Mouse (Mus musculus) forelimb bud, embryonic 11.5 days (tissue): ENCODE results near the gene Spata9.
"Not testable (repeated sequence)": the region's sequence is repeated elsewhere in the genome, so short reads cannot be mapped to it uniquely, and the experiment has no call there.

Experiments
- DNase-seq: peaks from one replicate; pipeline ENCODE4 v3.0.0-alpha.2; 2012; ENCODE audit warnings: low read depth, low spot score

The Spata9 gene

DNA sequence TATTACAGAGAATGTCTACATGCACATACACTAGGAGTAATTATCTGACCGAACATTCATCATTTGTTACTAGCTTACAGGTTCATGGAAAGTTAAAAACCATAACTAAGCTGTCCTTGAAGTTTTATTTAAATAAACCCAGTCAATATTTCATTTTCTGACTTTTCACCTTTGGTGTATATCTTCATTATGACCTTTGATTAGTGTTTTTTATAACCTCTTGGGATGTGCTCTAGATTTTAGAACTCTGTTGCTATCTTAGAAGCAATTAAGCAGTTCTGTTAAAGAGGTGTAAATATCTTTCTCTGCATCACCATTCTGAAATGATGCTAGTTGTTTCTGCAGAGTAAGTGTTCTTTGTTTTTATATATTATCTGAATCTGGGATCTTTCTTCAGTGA is at the start of gene Spata9:
Gene Spata9, plus strand, starts transcription at position 301 of the 400 bp plus-strand sequence.
- no peak for DNase-seq

DNA sequence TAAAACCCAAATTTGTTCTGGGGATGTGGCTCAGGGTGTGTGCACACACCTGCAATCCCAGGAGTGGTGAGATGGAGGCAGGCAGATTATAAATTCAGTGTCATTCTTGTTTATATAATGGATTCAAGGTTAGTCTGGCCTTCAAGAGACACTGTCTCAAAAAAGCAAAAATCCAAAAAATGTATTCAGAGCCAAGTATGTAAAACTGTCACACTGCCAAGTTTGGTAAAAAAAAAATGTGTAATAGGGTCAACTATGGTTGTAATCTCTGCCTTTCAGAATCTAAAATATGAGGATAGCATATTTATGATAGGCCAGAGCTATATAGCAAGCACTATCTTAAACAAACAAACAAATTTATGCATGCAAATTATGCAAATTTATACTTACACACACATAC is 39.0 kb upstream of the Spata9 start:
- no peak for DNase-seq

DNA sequence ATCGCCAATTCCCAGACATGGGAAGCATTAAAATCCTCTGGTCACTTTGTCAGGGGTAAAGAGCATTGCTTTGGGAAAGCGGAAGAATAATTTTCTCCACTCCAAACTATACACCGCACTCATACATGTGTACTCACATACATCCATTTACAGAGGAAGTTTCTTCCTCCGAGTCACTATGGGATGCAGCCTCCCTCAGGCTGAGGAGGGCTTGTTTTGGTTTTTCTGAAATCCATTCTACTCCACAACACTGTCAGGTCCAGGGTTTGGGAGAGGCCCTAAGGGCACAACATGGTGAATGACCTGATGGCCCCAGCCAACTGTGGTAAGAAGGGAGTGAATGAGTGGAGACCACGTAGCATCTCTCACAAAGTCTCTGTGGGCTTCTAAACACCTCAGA is 37.9 kb upstream of the Spata9 start:
- DNase-seq: not testable (repeated sequence)

DNA sequence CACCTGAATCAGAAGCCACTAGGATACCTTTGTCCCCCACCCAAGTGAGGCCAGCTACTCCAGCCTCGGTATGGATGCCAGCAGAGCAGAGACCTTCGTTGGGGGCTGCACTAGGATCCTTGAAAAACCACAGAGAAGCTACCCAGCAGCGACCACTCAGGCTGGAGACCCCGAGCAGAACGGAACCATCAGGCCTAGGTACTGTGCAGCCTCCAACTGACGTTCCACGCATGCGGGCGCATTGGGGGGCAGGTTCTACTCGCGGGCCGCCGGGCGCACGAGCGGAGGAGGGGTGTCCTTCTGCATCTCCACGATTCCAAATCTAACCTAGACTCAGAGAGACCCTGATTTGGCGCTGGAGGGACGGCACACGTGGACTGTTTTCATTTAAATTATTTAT is 36.9 kb upstream of the Spata9 start:
- no peak for DNase-seq

DNA sequence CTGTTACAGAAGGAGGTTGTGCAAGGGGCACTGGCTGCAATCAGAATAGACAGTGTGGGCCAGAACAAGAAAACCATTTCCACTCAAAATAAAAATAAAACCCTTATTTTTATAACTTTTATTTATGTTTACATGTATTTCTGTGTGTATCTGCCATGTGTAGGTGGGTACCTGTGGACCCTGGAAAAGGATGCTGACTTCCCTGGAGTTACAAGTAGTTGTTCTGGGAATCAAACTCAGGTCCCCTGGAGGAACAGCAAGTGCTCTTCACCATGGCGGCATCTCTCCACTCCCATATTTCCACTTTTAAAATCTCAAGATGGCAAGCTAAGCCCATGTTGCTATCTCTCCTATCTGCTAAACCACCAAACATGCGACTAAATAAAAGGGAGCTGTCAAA is 36.3 kb upstream of the Spata9 start:
- no peak for DNase-seq

DNA sequence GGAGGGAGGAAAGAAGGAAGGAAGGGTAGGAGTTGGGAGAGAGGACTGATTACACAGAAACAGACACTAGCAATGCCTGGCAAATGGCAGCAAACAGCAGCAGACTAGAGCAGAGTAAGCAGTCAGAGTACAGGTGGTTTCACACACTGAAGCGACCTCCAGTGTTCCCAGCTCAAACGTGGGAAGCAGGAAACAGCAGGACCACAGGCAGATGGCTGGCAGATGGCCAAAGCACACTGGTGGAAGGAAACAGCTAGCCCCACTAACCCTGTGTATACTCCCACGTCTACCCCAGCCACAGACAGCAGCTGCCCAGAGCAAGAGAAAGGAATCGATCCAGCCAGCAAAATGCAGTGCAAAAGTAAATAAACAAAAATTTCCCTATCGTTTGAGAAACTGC is 35.9 kb upstream of the Spata9 start:
- peak; percentile 42 for DNase-seq

DNA sequence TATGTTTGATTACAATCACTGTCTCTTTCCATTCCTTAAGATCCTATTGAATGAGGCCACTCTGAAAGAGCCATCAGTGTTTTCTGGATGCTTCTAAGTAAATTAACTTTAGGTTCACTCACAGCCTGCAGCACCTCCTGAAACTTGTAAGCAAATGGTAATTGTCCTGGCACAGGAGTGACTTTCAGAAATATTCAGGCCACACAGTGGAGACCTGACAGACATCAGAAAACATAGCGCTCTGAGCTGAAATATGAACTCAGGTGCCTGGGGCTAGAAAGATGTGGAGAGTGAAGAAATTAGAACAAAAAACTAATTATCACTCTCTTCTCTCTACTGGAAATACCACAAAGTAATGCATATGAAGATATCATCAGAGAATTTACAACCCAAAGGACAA is 33.7 kb upstream of the Spata9 start:
- no peak for DNase-seq

DNA sequence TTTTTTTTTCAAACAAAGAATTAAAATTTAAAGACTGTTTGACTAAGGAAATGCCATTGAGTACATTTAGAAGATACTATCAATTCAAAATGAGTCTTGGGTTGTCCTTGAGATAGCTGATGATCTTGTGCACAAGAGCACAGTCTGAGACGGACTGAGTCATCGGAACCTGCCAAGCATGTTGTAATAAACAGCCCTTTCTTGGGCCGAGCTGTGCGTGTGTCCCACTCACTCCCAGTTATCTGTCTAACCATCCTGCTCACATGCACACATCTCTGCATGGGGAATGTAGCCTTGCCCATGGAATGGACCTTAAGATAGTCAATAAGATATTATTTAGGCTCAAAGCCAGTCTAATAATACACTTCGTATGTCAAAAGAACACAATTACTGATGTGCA is 28.1 kb upstream of the Spata9 start:
- DNase-seq: no peak

DNA sequence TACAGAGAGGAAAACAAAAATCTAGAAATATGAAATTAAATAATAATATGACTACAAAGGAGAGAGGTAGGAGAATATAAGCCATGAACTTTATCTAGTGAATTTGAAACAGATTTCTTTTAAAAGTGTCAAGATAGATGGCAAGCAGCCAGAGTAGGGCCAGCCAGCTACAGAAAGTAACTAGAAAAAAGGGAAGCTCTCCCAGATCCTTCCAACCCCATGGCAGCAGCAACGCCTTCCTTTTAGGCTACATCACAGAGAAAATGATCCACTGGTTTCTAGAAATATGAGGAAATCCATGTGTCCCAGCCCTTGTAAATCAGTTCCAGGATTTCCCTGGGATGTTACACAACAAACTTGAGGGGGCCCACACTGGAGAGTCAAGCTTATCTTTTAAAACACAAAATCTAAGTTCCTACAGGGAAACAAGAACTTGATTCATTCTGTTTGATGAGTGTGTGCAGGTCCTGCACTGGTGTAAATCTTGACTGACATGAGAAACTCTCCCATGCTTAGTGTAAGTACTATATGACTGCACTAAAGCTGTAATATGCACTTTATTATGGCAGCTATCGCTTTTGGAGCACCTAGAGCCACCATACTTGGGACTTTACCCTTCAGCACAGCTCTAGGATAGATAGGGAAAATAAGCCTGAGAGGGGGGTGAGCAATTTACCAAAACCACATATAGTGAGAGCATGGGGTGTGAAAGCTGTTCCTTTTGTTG is 26.0 kb upstream of the Spata9 start:
- DNase-seq: no peak

DNA sequence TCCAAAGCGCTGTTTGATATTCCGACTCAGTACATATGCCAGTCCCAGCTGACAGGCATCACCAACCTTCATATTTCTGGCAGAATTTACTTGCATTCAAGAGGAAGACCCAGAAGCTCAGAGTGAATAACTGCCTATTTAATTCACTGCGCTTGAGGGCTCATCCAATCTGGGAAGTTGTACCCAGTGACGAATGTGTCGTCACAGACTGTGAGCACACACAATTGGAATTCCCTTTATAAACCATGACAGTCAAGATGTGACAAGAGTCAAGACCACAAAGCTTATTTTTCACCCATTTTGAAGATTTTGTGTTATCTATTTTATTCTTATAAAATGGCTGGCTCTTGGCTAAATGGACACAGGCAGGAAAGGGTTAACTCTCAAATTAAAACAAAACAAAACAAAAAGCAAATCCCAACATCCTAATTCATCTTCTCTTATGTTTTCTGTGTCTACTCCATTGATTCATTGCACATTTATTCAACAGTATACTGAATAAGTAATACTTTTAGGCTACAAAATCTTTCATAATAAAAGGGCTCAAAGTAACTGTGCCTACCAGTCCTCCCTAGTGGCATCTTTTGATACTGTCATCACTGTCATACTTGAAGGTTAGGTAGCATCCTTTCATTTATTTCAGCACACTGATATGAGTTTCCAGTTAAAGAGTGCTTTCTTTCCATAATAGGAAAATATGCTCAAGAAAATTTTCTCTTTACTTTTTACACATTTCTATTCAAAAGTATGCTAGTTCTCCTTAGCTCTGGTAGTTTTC is 25.2 kb upstream of the Spata9 start:
- no peak for DNase-seq

DNA sequence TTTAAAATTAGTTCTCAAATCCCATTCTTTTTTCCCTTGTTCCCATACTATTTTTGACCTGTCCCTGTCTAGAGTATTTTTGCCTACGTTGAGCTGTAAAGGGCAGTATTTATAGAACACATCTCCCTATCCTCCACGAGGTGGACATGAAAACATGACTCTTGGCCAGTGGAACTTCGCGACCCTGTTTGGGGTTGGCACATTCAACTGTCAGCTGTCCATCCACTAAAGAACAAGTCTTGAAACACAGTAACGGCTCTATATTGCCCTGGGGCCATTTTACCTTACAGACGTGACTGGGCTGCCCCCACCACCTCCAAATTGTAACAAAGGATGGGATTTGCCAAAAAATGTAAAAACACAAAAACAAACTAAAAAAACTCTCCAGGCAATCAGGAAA is 24.2 kb upstream of the Spata9 start:
- DNase-seq: peak; percentile 57

DNA sequence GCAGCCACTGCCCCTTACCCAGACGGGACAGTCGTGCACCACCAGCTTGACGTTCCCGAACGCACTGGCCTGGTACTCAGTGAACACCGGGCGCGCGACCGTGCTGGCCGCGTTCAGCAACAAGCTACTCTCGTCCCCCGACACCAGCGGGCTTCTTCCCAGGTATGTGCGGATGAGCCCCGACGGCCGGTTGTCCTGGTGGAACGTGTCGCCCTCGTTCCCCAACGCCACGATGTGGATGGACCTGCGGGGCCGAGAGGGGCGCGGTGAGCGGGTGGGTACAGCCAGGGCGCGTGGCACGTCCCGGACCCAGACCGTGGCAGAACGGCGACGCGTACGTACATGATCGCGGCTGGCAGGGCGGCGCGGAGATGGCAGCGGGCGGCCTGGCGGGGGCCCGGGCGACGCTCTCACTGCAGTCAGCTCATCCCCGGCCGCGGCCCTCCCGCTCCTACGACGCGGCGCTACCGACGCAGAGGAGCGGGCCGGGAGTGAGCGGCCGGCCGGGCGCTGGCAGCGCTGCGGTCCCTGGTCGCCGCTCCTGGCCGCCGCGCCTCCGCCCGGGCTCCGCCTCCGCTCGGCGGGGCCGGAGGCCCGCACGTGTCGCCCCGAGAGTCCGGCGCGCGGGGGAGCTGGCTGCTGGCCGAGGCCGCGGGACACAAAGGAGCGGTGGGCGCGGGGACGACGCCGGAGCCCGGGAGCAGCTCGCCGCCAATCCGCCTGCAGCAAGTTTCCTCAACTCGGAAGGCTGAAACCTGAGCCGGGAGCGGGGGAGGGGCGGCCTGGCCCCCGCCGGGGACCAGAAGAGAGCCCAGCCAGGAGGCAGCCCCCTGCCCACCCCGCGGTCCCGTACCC is 23.5 kb upstream of the Spata9 start, which contains the start of gene Rhobtb3:
Gene Rhobtb3, minus strand, starts transcription at position 737 of the 855 bp plus-strand sequence.
- peak; percentile 94 for DNase-seq

DNA sequence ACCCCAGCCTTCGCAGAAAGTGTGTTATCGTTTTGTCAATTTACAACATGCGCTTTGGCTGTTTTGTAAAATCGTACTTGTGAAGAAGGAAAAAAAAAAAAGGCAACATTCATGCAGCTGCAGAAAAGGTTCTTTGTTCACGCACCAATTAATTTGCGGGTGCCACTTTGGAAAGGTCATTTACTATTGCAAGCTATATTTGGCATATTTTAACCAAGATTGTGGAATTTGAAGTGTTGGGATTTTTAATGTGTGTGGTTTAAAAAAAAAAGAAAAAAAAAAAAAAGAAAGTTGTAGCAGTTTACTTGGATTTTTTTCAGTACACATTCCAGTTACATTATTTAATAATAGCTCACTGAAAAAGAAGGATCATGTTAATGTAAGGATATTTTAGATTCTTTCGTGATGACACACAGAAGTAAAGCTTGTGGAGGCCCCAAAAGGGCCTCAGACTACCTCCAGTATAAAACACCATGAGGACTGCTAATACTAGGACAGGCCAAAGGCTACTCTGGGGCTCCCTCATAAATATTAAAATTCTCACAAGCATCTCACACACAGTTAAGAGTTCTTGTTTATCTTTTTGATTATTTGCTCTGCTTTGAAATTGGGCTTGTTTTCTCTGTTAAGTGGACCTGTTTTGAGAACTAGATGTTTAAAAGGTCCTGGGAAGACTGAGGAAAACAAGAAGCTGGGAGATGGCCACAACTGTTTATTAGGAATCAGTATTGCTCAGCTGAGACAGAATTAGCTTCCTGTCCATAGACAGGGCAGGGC is 22.7 kb upstream of the Spata9 start:
- DNase-seq: peak; percentile 7

DNA sequence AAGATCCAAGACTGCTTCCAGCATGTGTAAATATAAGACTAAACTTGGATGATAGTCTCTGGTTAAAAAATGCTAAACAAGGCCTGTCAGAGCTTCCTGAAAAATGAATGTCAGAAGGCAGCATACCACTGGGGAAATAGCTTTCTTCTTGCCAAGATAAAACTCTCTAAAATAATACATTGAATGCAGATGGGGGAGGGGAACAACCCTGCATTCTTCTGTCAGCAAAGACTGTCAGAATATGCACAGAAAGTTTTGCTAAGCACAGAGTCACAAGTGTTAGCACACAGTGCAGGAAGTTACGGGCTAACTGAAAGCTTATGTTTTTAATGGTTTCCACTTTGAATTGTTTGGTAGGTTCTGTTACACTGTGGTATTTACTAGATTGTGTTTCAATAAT is 16.7 kb upstream of the Spata9 start:
- peak; percentile 36 for DNase-seq

DNA sequence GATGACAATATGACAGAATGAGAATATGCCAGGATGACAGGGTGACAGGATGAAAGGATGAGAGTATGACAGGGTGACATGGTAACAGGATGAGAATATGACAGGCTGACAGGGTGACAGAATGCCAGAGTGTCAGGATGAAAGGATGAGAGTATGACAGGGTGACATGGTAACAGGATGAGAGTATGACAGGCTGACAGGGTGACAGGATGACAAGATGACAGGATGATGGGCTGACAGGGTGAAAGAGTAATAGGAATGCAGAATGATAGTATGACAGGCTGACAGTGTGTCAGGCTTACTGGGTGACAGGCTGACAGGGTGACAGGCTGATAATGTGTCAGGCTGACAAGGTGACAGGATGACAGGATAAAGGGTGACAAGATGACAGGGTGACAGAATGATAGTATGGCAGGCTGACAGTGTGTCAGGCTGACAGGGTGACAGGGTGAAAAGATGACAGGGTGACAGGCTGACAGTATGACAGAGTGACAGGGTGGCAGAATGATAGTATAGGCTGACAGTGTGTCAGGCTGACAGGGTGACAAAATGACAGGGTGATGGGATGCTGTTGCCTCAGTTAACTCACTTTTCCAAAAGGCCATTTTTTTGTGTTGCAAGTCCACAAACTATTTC is 11.5 kb upstream of the Spata9 start:
- no peak for DNase-seq

DNA sequence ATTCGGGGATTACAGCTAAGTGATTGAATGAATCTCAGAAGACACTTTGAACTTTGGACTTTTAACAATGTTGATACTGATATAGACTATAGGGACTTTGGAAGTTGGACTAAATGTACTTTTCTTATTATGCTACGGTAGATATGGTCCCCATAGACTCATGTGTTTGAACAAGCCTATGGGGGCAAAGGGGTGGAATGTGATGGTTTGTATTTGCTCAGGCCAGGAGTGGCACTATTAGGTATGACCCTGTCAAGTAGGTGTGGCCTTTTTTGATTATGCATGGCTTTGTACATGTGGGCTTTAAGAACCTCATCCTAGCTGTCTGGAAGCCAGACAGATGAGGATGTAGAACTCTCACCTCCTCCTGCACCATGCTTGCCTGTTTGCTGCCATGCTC is 7.5 kb downstream of the Spata9 start:
- no peak for DNase-seq

DNA sequence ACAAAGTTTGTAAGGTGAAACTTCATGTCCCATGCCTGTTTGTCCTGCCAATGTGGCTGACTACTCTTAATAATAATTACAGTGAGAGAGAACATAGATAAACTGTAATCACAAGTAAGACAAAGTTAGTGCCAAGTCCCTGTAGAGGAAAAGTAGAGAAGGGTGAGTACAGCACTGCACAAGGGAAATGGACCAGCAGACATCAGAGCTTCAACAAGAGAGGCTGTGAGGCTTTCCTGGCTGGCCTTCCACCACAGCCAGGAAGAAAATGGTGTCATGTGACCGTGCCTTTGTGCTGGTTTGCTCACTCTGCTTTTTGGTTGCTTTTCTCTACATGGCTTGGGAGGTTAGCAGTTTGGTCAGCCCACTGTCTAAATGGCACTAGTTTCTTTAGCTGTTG is 8.7 kb downstream of the Spata9 start:
- DNase-seq: no peak

DNA sequence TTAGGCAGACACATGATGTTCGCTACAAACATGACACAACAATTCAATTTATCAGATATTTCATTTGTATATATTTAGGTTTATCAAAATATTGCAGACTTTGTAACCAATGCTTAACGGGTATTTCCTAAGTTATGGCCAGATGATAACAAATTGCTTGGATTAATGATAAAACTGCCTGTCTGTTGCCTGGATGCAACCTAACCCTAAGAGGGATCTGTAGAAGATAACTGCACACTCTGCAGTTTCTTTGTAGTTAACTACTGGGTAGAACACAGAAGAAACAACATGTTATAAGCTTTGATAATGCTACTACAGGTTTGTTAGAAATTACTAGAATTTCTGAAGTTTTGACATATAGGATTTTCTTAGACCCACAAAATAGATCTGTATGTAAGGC is 9.3 kb downstream of the Spata9 start:
- DNase-seq: no peak

DNA sequence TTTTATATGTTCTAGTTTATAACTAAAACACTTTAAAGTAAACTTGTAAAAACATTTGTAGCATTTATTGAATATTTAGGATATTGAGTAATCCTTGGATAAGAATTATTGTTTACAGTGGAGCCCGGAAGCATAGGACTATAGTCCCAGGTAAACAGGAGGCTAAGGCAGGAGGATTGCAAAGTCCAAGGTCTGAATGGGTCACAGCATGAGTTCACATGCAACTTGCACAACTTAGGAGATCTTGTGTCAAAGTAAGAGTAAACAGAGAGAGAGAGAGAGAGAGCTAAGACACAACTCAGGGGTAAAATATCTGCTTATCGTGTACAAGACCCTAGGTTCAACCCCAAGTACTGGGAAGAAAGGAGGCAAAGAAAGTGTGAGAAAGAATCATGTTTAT is 9.7 kb downstream of the Spata9 start:
- DNase-seq: no peak

DNA sequence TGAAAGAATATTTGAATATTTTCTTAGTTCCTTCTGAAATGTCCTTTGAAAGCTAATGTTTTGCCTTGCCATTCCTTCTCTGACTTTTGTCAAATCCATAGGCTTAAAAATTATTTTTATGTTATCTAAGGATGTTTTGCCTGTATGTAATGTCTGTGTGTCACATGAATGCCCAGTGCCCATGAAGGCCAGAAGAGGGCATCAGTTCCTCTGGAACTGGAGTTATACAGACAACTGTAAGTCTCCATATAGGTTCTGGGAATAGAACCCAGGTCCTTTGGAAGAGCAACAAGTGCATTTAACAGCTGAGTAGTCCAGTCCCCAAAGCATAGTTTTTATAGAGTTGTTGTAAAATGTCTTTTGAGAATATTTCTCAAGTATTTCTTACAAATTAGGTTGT is 15.0 kb downstream of the Spata9 start:
- DNase-seq: no peak

DNA sequence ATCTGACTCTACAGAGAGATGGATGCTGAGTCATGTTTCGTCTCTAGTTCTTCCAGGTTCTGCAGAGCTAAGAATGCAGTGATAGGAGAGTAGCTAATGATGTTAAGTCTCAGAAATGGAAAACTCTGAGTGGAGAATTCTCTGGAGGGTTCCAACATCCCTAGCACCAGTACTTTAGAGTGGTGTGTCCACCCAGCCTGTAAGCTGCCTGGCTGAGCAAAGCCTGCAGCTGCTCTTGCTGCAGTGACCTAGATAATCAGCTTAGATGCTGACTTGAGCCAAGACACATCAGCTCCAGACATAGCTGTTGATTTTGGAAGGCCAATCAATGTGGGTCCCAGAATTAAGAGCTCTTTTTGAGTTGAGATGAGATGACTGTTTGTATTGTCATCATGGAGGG is 21.1 kb downstream of the Spata9 start:
- no peak for DNase-seq
